Mouse (Mus musculus): Measurements from ENCODE around the gene 4931429L15Rik. TPM values are rescaled to one million over a fixed set of nuclear protein-coding genes. Genes with fewer than 3 reads are reported as not detected.
A peak's percentile ranks its signal among the peaks of the same experiment; 100 is the strongest.

The 4931429L15Rik gene
- polyA plus RNA-seq, 3 experiments from 2014 or later: not detected

DNA sequence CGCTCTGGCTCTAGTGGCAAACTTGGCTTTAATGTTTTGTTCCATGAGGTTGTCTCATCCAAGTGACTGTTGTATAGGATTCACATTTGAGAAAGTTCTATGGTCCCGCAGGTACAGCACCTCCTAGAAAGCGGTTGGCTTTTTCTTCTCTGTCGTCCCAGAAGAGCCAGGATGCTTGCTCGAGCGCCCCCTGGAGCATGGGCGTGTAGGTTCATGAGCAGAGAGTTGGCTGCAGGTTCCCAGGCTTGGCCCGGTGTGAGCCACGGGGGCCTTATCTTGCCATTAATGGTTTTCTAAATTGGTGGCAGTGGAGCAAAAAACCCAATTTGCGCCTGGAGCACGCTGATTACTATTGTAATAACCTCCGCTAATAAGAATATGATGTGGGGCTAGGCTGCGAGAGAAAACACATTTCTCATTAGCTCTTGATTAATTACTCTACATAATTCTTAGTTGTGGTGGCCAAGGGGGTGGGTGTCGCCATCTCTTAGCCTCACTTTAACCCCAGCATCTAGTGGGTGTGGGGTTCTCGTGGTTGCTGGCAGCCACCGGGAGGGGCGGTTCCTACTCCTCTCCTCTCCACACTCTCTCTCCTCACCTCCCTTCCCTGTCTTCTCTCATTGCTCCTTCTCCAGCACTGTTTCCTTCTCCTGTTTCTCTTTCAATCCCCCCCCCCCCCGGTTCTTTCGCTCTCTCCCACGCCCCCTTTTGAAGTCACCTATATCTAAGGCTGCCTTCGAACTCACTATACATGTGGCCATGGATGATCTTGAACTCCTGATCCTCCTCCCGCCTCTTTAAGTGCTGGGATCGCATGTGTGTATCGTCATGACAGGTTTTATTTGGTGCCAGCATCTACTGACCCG is 8.2 kb upstream of the 4931429L15Rik start:
- ATAC-seq: no peak

GRCm38 (mm10) chr9:46326694-46327405 is 7.1 kb upstream of the 4931429L15Rik start:
- no peak for ATAC-seq

- no peak for ATAC-seq
Measured at GRCm38 (mm10) chr9:46320461-46320860, 675 bp upstream of the 4931429L15Rik start.

DNA sequence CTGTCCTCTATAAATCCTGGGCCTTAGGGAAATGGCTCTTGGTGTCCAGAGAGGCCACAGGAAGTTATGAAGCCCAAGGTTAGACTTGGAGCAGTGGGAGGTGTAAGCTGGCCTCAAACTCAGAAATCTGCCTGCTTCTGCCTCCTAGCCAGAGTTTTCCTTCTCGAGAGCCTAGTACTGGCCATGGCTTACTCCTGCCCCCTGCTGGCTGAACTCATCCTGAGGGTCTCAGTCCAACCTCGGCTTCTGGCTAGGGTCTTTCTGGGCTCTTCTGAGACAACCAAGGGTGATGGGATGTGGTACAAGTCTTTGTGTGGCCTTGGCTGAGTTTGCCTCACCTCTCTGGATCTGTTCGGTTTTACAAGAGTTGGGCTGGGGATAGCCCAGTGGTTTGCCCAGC is 1.8 kb downstream of the 4931429L15Rik start:
- no peak for ATAC-seq

- ATAC-seq: no peak
Measured at GRCm38 (mm10) chr9:46316909-46317308, 2.9 kb downstream of the 4931429L15Rik start.

DNA sequence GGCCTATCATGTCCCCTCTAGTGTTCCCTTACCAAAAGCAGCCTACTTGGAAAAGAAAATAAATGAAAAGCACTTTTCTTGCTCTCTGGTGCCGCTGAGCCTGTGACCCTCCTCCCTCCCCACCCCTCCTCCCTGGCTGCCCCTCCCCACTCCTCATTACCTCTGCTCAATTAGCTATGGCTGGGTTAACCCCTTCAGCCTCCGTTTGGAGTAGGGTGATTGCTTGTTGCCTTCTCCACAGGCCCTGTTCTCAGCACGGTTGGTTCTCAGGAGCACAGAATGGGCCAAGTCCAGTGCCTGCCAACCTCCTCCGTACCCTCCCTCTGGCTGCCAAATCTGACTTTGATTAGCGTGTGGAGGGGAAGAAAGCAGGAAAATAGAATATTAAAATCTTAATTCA is 3.4 kb downstream of the 4931429L15Rik start:
- ATAC-seq: no peak

DNA sequence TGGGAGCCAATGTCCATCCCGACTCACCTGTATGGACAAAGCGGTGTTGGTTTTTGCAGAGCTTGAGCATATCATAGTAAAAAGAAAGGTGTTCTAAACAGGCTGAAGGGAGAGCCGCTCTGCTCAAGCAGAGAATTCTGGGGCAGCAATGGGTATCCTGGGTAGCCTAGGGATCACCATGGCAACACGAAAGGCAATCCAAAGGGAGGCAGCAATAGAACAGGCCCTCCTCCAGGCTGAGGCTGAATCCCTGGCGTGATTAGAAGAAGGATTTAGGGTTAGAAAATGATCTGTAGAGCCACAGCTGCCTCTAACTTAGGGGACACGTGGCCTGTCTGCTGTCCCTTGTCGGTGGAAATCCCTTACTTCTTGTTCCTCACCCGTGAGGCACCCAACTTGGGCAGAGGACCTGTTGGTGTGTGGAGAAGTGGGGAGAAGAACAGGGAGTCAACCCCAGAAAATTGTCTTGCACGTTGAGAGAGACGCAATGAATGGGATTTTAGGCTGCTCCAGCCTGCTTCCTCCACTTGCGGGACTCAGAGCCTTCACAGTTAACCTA is 3.9 kb downstream of the 4931429L15Rik start:
- ATAC-seq: no peak

DNA sequence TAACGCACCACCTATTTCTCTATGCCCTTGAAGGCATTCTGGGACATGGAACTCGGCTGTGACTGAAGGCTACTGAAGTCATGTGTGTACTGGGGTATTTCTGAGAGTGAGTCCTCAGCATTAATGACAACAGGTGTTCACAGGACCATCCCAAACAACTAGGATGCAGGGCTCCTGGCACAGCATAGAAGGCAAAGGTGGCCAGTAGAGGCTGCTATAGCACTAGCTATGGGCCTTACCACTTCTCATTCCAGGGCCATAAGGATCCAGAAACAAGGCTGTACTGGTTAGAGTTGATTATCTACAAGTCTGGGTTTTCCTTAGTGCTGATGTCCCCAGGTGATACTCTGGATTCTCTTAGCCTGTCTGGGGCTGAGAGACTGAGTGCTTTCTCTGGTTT is 4.9 kb downstream of the 4931429L15Rik start:
- no peak for ATAC-seq

GRCm38 (mm10) chr9:46314507-46314906 is 5.3 kb downstream of the 4931429L15Rik start:
- peak; percentile 52 for ATAC-seq

- ATAC-seq: no peak
Measured at GRCm38 (mm10) chr9:46309121-46309520, 10.7 kb downstream of the 4931429L15Rik start.

DNA sequence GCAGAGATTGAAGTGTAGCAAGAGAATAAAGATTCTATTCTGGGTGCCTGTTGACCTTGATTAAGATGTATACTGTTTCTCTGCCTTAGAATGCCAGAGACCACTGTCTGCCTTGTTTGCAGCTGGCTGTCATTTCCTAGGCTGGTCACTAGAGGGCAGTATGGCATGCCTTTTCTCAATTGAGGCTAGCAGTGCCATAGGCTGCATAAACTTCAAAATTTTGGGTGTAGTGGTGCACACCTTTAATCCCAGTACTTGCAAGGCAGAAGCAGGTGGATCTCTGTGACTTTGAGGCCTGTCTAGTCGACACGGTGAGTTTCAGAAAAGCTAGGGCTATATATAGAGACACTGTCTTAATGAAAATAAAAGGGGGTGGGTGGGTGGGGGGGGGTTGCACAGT is 17.6 kb downstream of the 4931429L15Rik start:
- ATAC-seq: no peak

GRCm38 (mm10) chr9:46298381-46298780 is 21.4 kb downstream of the 4931429L15Rik start:
- ATAC-seq: no peak

DNA sequence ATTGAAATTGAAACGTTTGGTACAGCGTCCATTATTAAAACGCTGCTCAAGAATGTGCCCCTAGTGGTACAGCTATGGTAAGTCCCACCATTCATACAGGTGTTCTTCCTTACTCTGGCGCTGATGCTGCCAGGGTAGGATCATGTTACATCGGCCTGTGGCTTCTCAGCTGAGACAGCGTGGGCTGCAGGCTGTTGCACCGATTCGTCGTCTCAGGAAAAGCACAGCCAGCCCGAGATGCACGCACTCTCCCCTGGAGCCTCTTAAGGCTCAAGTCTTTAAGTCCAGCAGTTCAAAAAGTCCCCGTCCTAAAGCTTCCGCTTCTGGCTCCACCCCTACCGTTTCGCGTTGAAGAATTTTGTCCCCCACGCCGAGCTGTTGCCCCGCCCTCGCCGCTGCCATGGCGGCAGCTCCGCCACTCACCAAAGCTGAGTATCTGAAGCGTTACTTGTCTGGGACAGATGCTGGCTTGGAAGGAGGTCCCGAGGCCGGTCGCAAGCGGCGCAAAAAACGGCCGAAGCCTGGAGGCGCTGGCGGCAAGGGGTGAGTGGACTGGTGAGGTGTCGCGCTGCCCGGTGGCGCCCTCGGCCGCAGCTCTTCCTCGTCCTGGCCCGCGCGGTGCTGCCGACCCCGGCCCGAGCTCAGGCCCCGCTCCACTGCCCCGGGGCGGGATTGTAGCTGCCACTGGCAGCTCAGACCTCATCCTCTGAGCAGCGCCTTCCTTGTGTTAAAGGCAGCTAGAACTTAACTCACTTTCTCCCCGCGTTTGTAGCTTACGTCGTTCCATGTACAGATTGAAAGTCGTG is 37.0 kb downstream of the 4931429L15Rik start, which contains the start of gene Bud13:
Gene Bud13 (plus strand): TSS at position 378 of the 806 bp plus-strand sequence.
- peak; percentile 94 for ATAC-seq

DNA sequence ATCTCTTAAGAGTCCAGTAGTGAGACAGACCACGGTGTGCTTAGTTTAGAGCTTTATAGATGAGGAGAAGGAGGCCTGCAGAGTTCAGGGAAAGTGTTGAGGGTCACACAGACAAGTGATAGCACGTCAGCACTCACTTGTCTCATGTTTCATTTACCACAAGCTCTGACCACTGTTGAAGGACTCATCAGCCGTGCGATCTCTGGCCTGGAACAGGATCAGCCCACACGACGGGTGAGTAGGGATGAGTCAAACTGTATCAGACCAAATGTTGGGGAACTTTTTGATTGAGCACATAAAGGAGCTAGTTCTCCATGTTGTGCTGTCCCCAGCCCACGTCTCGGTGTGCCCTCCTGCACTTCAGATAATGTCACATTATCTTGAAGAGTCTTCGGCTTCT is 45.3 kb downstream of the 4931429L15Rik start:
- no peak for ATAC-seq

DNA sequence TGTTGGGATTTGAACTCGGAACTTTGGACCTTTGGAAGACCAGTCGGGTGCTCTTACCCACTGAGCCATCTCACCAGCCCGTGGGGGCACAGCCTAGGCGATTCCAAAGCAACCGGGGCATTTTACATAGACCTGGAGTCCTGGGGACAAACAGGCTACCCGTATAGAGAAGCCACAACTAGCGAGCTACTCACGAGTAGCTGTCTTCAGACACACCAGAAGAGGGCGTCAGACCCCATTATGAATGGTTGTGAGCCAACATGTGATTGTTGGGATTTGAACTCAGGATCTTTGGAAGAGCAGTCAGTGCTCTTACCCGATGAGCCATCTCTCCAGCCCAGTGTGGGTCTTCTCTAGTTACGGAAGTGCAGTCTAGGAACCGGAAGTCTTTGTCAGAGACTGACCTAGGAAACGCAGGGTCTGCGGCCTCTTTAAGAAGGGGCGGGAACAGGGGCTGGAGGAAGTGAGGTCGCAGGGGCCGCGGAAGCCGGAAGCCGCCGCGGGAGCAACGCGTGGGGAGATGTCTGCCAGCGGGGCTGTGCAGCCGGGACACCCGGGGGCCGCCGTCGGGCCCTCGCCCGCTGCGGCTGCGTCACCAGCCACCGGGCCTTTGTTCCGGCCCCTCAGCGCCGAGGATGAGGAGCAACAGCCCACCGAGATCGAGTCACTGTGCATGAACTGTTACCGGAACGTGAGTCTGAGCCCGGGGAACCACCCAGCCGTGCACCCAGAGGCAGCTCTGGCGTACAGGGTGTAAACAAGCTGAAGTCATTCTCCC is 46.9 kb downstream of the 4931429L15Rik start, which contains the start of gene Zpr1:
Gene Zpr1 (plus strand): TSS at position 388 of the 778 bp plus-strand sequence.
- peak; percentile 95 for ATAC-seq

GRCm38 (mm10) chr9:46272070-46272469 is 47.7 kb downstream of the 4931429L15Rik start:
- peak; percentile 46 for ATAC-seq

DNA sequence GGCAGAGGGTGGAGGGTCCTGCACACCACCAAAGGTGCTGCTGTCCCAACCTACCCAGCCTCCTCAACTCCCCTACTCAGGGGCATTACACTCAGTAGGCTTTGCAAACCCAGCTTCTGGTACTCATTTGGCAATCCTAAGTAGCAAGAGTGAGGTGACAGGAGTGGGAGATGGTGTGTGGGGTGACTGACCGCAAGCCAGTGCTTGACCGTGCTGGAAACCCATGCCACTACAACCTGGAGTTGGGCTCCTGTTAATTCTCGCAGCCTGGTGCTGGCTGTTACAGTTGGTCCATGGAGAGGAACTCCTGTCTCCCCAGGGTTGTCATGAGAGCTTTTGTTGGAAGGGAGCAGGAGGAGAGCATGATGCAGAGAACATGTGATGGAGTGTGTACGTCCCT is 49.0 kb downstream of the 4931429L15Rik start:
- no peak for ATAC-seq

DNA sequence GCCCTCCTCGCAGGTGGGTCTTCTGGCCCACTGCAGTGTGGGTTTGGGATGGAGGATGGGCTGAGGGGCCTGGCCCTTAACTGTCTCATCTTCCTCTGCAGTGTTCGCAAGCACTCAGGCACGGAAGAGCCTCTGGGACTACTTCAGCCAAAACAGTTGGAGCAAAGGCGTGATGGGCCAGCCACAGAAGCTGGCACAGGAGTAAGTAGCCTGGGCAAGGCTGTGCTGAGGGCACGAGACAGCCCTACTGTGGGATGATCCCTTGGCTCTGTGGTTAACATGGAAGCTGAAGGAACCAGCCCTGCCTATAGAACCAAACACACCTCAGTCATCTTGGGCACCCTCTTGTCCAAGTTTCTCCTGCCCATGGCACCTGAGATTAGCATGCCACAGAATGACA is 50.7 kb downstream of the 4931429L15Rik start:
- no peak for ATAC-seq

DNA sequence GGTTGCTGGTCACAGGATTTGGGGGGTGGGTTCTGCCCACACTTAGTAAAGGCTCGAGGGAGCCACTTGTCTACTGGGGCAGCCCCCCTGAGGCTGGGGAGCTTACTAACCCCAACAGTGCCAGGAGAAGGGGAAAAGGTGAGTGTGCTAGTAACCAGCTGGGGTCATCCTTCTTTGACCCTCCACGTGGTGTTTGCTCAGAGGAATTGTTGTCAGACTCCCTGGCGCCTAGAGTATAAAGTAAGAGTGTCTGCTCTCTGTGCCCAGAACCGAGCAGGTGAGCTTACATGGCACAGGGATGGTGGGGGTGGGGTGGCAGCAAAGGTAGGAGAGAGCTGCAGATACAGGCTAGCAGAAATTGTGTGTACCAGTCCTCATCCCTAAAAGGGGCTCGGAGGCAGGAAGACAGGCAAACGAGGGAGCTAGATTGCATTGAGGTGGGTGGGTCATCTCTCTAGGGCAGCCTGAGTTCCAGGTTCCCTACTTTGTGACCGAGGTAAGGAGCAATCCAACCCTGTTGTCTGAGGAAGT is 51.4 kb downstream of the 4931429L15Rik start, which contains the start of gene Apoa5:
Gene Apoa5 (plus strand): TSS at position 291 of the 531 bp plus-strand sequence.
- no peak for ATAC-seq

DNA sequence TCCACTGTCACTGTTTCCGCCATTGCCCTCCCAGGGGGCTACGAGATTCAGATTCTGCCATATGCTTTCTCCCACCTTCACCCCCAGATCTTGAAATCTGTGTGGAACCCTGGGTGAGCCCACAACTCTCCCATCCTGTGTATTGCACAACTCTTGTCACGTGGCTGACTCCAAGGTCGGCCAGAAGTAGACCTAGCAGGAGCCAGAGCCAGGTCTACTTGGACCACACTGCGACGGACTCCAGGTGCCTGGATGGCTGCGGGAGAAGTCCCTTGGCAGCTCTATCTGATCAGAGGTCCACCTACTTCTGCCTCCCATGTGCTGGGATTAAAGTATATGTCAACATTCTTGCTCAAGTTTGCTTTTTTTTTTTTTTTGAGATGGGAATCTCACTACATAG is 58.7 kb downstream of the 4931429L15Rik start:
- ATAC-seq: no peak

- ATAC-seq: no peak
Measured at GRCm38 (mm10) chr9:46259111-46259510, 60.7 kb downstream of the 4931429L15Rik start.
